Comparison of ENCODE assay signal across 8 mouse cellular contexts in genomic region chr5:113830292-113830643, GRCm38 (mm10). TPM values are rescaled to one million over a fixed set of nuclear protein-coding genes. Genes with fewer than 3 reads are reported as not detected.
DNase-seq lines count a peak whose midpoint lies in the region; ATAC-seq and TF ChIP-seq lines count a peak whose summit lies in the region.

No protein-coding gene starts in this region.

- no peaks in the 10 kb centered on the region for H3K9me3 ChIP-seq in kidney, embryonic 15.5 days (replicated peaks)
- no peaks in the 10 kb centered on the region for H3K9me3 ChIP-seq in intestine, embryonic 15.5 days

- H3K27me3 ChIP-seq in kidney, adult 2 months (replicated peaks; ENCODE audit: control insufficient read depth, insufficient read depth, low read length): no peaks in the 10 kb centered on the region
- no peaks in the 10 kb centered on the region for H3K27me3 ChIP-seq in kidney, embryonic 15.5 days
- no peaks in the 10 kb centered on the region for H3K27me3 ChIP-seq in intestine, embryonic 15.5 days (replicated peaks)

- no peak overlapping the region for H3K9ac ChIP-seq in kidney, embryonic 15.5 days
- no peak overlapping the region for H3K9ac ChIP-seq in intestine, embryonic 15.5 days

- no peaks in the 10 kb centered on the region for H3K36me3 ChIP-seq in kidney, adult 2 months (ENCODE audit: control insufficient read depth, insufficient read depth, low read length)
- H3K36me3 ChIP-seq in kidney, embryonic 15.5 days: no peaks in the 10 kb centered on the region
- H3K36me3 ChIP-seq in intestine, embryonic 15.5 days: no peaks in the 10 kb centered on the region

- no peak for ATAC-seq in kidney, embryonic 15.5 days (replicated peaks; ENCODE audit: low FRiP score)
- peak; percentile 76 for ATAC-seq in common myeloid progenitor, adult 5-6 weeks (replicated peaks; ENCODE audit: low read depth, poor library complexity, severe bottlenecking)
- no peak for ATAC-seq in intestine, embryonic 15.5 days

- no peak for TF ChIP-seq POLR2A in kidney, adult 2 months (IDR thresholded peaks at IDR 0.05; ENCODE audit: low read depth, low read length)

- no peak for TF ChIP-seq CTCF in kidney, adult 2 months (conservative IDR thresholded peaks at IDR 0.05; ENCODE audit: insufficient read depth, insufficient read length, low read depth, low read length)

- 0 out of 2 replicates have a peak overlapping the region, but pooled peaks have one; percentile 1 for H3K4me3 ChIP-seq in kidney, adult 2 months (ENCODE audit: insufficient read depth, low read depth, low read length)
- no peak overlapping the region for H3K4me3 ChIP-seq in kidney, embryonic 15.5 days (replicated peaks)
- H3K4me3 ChIP-seq in intestine, embryonic 15.5 days (replicated peaks): no peak overlapping the region; the same call in 1 of the 2 replicates

- no peak overlapping the region for H3K27ac ChIP-seq in kidney, adult 2 months (ENCODE audit: insufficient read depth, low read depth, low read length)
- H3K27ac ChIP-seq in kidney, embryonic 15.5 days: no peak overlapping the region
- H3K27ac ChIP-seq in intestine, embryonic 15.5 days: no peak overlapping the region

- DNase-seq in kidney, adult 2 months: peak; percentile 32
- peak; percentile 72 to 77 for DNase-seq in lung, adult 18-20 months
- peak; percentile 83 to 89 for DNase-seq in spleen, postnatal 4 days (ENCODE audit: low spot score in 2 of 2)
- DNase-seq in cerebellum, postnatal 4 days (ENCODE audit: low spot score in 2 of 2): no peak
- DNase-seq in urinary bladder, adult 18-20 months (ENCODE audit: low spot score in 2 of 2): no peak

- no peak overlapping the region for H3K4me2 ChIP-seq in kidney, embryonic 15.5 days
- H3K4me2 ChIP-seq in intestine, embryonic 15.5 days (replicated peaks): no peak overlapping the region

- 66% methylated on average over 10 of the region's 10 CpGs for WGBS in kidney, adult 2 months
- 58% methylated on average over 10 of the region's 10 CpGs for WGBS in kidney, embryonic 15.5 days
- 51% methylated on average over 10 of the region's 10 CpGs for WGBS in intestine, embryonic 15.5 days

- no peaks in the 10 kb centered on the region for H3K4me1 ChIP-seq in kidney, adult 2 months (ENCODE audit: control insufficient read depth, insufficient read depth, low read length)
- peaks cover 16% of the 10 kb centered on the region; the same call in 1 of the 2 replicates for H3K4me1 ChIP-seq in kidney, embryonic 15.5 days
- no peaks in the 10 kb centered on the region for H3K4me1 ChIP-seq in intestine, embryonic 15.5 days (replicated peaks)

RNA-seq across cellular contexts. Expression of gene Selplg, which starts 2.2 kb away (rescaled TPM):
- 9.6 and 20.5 TPM in 2 replicates for polyA plus RNA-seq in kidney, adult 2 months (2012; rRNA removed)
- 1.5 and 2.2 TPM in 2 replicates for polyA plus RNA-seq in kidney, embryonic 15.5 days (2015; fragmentation: Nextera tagmentation; extraction: Ambion mirVana)
- 91.4 and 108 TPM in 2 replicates for total RNA-seq in common myeloid progenitor, adult 5-6 weeks (2017)
- polyA plus RNA-seq in intestine, embryonic 15.5 days (2015; fragmentation: Nextera tagmentation; extraction: Ambion mirVana): 3.4 and 4.4 TPM in 2 replicates

RNA-seq across cellular contexts. Expression of gene Tmem119, which starts 30.0 kb away (rescaled TPM):
- polyA plus RNA-seq in kidney, adult 2 months (2012; rRNA removed): 14.8 and 19.0 TPM in 2 replicates
- 50.4 and 52.1 TPM in 2 replicates for polyA plus RNA-seq in kidney, embryonic 15.5 days (2015; fragmentation: Nextera tagmentation; extraction: Ambion mirVana)
- 2.7 and 3.6 TPM in 2 replicates for total RNA-seq in common myeloid progenitor, adult 5-6 weeks (2017)
- 57.5 and 61.9 TPM in 2 replicates for polyA plus RNA-seq in intestine, embryonic 15.5 days (2015; fragmentation: Nextera tagmentation; extraction: Ambion mirVana)

RNA-seq across cellular contexts. Expression of gene Iscu, which starts 57.7 kb away (rescaled TPM):
- polyA plus RNA-seq in kidney, adult 2 months (2012; rRNA removed): 355 and 370 TPM in 2 replicates
- polyA plus RNA-seq in kidney, embryonic 15.5 days (2015; fragmentation: Nextera tagmentation; extraction: Ambion mirVana): 104 and 112 TPM in 2 replicates
- total RNA-seq in common myeloid progenitor, adult 5-6 weeks (2017): 78.7 and 91.1 TPM in 2 replicates
- 107 and 115 TPM in 2 replicates for polyA plus RNA-seq in intestine, embryonic 15.5 days (2015; fragmentation: Nextera tagmentation; extraction: Ambion mirVana)

RNA-seq across cellular contexts. Expression of gene Sart3, which starts 58.0 kb away (rescaled TPM):
- 13.4 TPM in 2 replicates for polyA plus RNA-seq in kidney, adult 2 months (2012; rRNA removed)
- 57.6 and 59.2 TPM in 2 replicates for polyA plus RNA-seq in kidney, embryonic 15.5 days (2015; fragmentation: Nextera tagmentation; extraction: Ambion mirVana)
- 45.7 and 62.7 TPM in 2 replicates for total RNA-seq in common myeloid progenitor, adult 5-6 weeks (2017)
- 40.2 and 43.8 TPM in 2 replicates for polyA plus RNA-seq in intestine, embryonic 15.5 days (2015; fragmentation: Nextera tagmentation; extraction: Ambion mirVana)

Comparison
In these comparisons a context has a peak if more than half of its experiments do, and no peak if none do; other contexts are left out.
1. DNase-seq: peak in kidney, adult 2 months (single experiment), lung, adult 18-20 months (2 of 2) and spleen, postnatal 4 days (2 of 2); none in cerebellum, postnatal 4 days (0 of 2) and urinary bladder, adult 18-20 months (0 of 2).